Mouse (Mus musculus): ENCODE measurements around the gene BC017158.

Gene BC017158

DNA sequence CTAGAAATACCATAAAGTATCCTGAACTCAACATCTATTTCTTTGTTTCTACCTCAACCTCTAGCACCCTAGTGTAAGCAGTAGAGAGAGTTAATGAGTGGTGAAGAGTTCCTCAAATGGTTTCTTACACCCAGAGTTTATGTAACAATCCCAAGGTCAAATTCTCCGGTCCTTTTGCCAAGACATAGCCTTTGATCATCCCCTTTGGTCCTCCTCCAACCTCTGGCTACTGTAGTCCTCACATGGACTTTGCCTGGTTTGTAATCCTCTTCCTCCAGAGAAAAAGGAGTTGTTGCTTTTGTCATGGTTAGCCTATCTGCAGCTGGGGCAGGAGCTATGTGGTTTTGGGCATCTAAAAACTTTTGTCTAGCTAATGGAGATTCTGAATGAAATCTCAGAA lies 62.5 kb downstream of the BC017158 start:
- no peak for DNase-seq (ENCODE audit: low read depth, low spot score)

GRCm38 (mm10) chr7:128234796-128235195 lies 63.2 kb downstream of the BC017158 start:
- no peak for DNase-seq (ENCODE audit: low read depth, low spot score)

DNA sequence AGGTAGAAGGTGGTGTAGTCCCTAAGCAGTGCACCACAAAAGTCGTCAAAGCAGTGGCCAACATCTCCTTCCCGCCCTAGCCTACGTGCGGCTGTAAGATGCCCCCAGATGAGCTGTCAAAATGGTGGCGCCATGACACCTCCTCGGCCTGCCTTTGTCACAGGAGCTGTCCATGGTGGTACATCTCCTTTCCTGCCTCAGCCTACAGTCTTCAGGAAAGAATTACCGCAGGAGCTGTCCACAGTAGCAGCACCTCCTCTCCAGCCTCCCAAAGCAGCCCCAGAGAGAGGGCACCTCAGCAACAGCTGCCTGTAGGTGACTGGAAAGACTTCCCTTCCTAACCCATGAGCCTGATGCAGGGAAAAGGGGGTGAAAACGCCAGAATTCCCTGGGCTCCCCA lies 66.2 kb downstream of the BC017158 start:
- peak; percentile 28 for DNase-seq (ENCODE audit: low read depth, low spot score)
